Mouse (Mus musculus): ENCODE results near the gene Cpsf2. TPM values are rescaled to one million over a fixed set of nuclear protein-coding genes. Genes with fewer than 3 reads are reported as not detected.
"Not testable (repeated sequence)": the region's sequence is repeated elsewhere in the genome, so short reads cannot be mapped to it uniquely, and the experiment has no call there.

Gene Cpsf2
- total and polyA plus RNA-seq, 2 experiments from 2014 or later = 19.7 to 26.9 TPM

DNA sequence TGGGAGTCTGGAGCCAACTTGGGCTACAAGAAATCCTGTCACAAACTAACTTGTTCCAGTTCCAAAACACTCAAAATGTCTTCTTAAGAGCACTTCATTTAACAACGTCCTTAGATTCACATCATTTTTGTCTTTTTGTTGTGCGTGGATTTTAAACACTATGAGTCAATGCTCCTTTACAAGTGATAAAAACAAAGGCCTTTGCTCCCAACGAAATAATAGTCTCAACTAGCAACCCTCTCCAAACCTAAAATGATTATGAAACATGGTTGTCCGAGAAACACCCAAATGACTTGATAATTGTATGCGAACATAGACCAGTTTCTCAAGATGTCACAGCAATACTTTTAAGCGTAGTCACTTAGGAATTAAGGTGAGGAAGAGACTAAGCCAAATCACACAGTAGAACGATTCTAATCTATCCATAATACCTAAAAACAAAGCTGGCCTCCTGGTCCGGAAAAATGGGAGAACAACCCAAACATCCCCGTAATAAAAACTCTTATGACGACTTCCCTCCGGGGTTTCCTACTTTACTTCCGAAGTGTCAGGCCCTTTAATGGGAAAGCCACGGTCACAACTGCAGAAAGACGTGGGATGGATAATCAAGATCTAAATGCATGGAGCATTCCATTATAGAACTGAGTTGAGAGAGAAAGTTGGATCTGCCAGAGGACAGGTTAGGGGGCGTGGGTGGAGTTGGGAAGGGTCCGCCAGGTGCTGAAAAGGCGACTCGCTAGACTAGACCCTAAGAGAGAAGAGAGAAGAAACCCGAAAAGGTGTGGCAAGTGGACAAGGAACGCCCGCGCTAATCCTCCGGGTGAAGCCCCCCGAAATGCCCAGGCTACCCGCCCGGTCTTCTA is 18.5 kb upstream of the Cpsf2 start:
- DNase-seq (ENCODE audit: low spot score) (no peak), ATAC-seq (no peak)
- Histone ChIP-seq H3K9ac (replicated peaks; ENCODE audit: low read length) (peak overlapping the region; percentile 83), H3K4me1 (ENCODE audit: insufficient read depth, low read length) (0 out of 2 replicates have a peak, but pooled peaks cover 3% of the 10 kb centered on the region), H3K4me3 (ENCODE audit: low read length) (peak overlapping the region; percentile 95), H3K27me3 (ENCODE audit: insufficient read depth, low read length) (no peaks in the 10 kb centered on the region), H3K4me2 (ENCODE audit: low read depth, low read length) (peak overlapping the region; percentile 72), H3K27ac (peak overlapping the region; percentile 72), H3K36me3 (ENCODE audit: insufficient read depth, low read length) (no peaks in the 10 kb centered on the region), H3K9me3 (ENCODE audit: low read length) (no peaks in the 10 kb centered on the region)
- WGBS = 11% methylated on average over 25 of the region's 26 CpGs
- no peak for TF ChIP-seq CTCF (IDR thresholded peaks at IDR 0.05; ENCODE audit: low read depth)

DNA sequence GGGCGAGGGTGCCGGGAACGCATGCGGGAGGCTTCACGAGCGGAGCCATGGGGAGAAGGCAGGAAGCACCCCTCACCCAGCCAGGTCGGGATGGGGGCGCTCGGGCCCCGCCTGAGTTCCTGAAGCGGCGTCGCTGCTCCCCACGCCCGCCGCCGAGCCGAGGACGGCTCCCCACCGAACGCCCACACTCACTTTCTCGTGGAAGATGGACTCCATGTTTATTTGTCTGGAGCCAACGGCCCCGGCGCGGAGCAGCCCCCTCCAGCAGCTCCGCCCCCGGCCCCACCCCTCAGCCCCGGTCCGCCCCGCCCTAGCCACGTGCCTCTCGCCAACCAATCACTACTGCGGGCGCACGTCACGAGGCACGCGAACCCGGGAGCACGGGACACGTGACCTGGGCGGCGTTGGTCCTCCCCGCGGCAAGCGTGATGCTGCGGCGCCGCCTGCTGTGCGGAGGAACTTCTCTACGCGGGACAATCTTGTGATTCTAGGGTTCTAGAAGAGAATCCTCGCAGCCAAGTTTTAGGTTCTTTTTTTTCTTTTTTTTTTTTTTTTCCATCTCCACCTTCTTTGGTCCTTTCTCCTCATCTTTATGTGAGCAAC is 17.7 kb upstream of the Cpsf2 start, which contains the start of gene Atxn3:
TSS of gene Atxn3 (minus strand) at position 305 of the 603 bp plus-strand sequence.
- H3K36me3 ChIP-seq (ENCODE audit: insufficient read depth, low read length) = no peaks in the 10 kb centered on the region
- no peaks in the 10 kb centered on the region for H3K9me3 ChIP-seq (ENCODE audit: low read length)
- 0 out of 2 replicates have a peak, but pooled peaks cover 3% of the 10 kb centered on the region for H3K4me1 ChIP-seq (ENCODE audit: insufficient read depth, low read length)
- H3K4me3 ChIP-seq (ENCODE audit: low read length) = peak within 1 kb of the TSS; percentile 95
- peak within 1 kb of the TSS; percentile 72 for H3K27ac ChIP-seq
- peak within 1 kb of the TSS; percentile 72 for H3K4me2 ChIP-seq (ENCODE audit: low read depth, low read length)
- H3K27me3 ChIP-seq (ENCODE audit: insufficient read depth, low read length) = no peaks in the 10 kb centered on the region
- ATAC-seq (peak; percentile 100), DNase-seq (ENCODE audit: low spot score) (peak; percentile 98)
- peak; percentile 64 for TF ChIP-seq CTCF (IDR thresholded peaks at IDR 0.05; ENCODE audit: low read depth)
- H3K9ac ChIP-seq (replicated peaks; ENCODE audit: low read length) = peak within 1 kb of the TSS; percentile 83
- under 1% methylated on average over 53 of the region's 54 CpGs for WGBS

DNA sequence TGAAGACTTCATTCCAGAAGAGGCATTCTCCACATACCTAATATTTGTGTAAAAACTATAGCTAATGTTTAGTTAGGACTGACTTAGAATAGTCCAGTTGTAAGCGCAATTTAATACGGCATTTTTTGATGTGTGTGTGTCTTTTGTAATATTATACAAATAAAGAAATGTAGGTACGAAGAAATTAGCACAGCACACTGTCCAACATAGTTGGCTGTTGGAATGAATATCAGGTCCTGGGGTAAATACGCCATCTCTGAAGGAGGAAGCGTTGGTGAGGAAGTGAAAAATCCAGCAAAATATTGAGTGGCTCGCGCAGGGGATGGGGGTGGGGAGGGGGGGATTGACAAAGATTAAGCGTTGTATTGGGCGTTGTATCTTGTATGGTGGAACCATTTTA is 17.2 kb upstream of the Cpsf2 start:
- H3K27ac ChIP-seq = no peak overlapping the region
- peak overlapping the region; percentile 46 for H3K4me2 ChIP-seq (ENCODE audit: low read depth, low read length)
- H3K4me3 ChIP-seq (ENCODE audit: low read length) = peak overlapping the region; percentile 95
- no peaks in the 10 kb centered on the region for H3K27me3 ChIP-seq (ENCODE audit: insufficient read depth, low read length)
- 57% methylated on average over 9 of the region's 9 CpGs for WGBS
- no peak for DNase-seq (ENCODE audit: low spot score)
- no peak overlapping the region for H3K9ac ChIP-seq (replicated peaks; ENCODE audit: low read length)
- no peaks in the 10 kb centered on the region for H3K36me3 ChIP-seq (ENCODE audit: insufficient read depth, low read length)
- no peaks in the 10 kb centered on the region for H3K9me3 ChIP-seq (ENCODE audit: low read length)
- 0 out of 2 replicates have a peak, but pooled peaks cover 3% of the 10 kb centered on the region for H3K4me1 ChIP-seq (ENCODE audit: insufficient read depth, low read length)
- TF ChIP-seq CTCF (IDR thresholded peaks at IDR 0.05; ENCODE audit: low read depth) = no peak
- no peak for ATAC-seq

DNA sequence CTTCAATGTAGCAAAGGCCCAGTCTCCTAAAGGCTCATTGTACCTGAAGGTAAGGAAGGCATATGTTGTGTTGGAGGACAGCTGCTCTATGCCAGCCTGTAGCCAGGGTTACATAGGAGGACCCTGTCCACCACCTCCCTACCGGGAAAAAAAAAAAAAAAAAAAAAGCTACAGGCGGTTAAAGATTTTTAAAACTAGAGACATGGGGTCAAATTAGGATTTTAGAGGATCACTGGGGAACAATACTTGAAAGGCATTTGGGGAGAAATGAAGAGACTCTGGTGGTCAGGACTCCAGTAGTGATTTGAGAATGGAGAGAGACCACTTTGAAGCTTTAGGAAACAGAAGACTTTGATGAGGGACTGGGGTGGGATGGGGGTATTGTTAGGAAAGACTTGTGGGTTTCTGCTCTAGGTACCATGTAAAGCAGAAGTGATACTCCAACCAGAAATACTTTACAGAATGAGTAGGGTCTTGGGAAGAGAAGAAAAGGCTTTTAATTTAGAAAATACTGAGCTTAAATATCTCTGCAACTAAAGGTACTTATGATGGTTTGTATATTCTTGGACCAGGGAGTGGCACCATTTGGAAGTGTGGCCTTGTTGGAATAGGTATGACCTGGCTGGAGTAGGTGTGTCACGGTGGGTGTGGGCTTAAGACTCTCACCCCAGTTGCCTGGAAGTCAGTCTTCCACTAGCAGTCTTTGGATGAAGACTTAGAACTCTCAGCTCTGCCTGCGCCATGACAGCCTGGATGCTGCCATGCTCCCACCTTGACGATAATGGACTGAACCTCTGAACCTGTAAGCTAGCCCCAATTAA is 16.6 kb upstream of the Cpsf2 start:
- not testable (repeated sequence) for H3K4me1 ChIP-seq (ENCODE audit: insufficient read depth, low read length); DNase-seq (ENCODE audit: low spot score); H3K9me3 ChIP-seq (ENCODE audit: low read length); H3K27me3 ChIP-seq (ENCODE audit: insufficient read depth, low read length); ATAC-seq; H3K27ac ChIP-seq; H3K36me3 ChIP-seq (ENCODE audit: insufficient read depth, low read length); H3K4me3 ChIP-seq (ENCODE audit: low read length); H3K9ac ChIP-seq (replicated peaks; ENCODE audit: low read length)
- H3K4me2 ChIP-seq (ENCODE audit: low read depth, low read length) = peak overlapping the region; percentile 46; the same call in 1 of the 2 replicates
- 88% methylated on average over 5 of the region's 5 CpGs for WGBS

DNA sequence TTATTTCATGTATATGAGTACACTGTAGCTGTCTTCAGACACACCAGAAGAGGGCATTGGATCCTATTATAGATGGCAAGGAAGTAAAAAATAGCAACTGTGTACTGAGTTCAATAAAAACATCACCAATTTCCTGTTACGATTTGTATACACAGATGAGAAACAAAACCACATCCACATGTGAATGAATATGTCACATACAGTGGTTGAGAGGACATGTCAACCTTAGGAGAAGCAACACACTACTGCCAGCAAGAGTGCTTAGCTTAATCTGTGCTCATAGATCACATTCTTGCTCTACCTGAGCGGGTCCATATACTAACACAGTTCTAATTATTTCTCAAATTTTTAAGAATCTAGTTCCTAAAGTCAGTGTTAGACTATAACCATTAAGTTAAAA is 4.5 kb upstream of the Cpsf2 start:
- WGBS = 96% methylated on average over 2 of the region's 2 CpGs
- no peak for ATAC-seq

DNA sequence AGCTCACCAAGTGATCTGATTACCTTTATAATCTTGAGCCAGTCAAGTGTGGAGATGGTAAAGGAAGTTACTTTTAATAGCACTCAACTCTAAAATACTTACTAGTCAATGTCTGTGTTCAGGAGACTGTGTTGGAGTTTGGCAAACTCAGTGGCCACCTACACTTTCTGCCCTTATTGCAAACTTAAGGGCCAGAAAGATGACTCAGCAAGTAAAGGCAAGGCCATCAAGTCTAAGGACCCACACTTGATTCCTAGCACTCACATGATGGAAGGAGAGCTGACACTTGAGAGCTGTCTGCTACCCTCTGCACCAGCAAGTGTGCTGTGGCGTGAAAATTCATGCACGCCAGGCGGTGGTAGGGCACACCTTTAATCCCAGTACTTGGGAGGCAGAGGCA is 3.6 kb upstream of the Cpsf2 start:
- WGBS = 95% methylated on average over 3 of the region's 3 CpGs

More for the DNA sequence above, 4.5 kb upstream of the Cpsf2 start:
- no peak overlapping the region for H3K4me3 ChIP-seq (ENCODE audit: low read length)
- TF ChIP-seq CTCF (IDR thresholded peaks at IDR 0.05; ENCODE audit: low read depth) = no peak
- H3K4me1 ChIP-seq (ENCODE audit: insufficient read depth, low read length) = peaks cover 5% of the 10 kb centered on the region; the same call in 1 of the 2 replicates
- no peak overlapping the region for H3K4me2 ChIP-seq (ENCODE audit: low read depth, low read length)
- no peak for DNase-seq (ENCODE audit: low spot score)
- H3K27ac ChIP-seq = no peak overlapping the region
- H3K9me3 ChIP-seq (ENCODE audit: low read length) = no peaks in the 10 kb centered on the region
- no peak overlapping the region for H3K9ac ChIP-seq (replicated peaks; ENCODE audit: low read length)
- H3K27me3 ChIP-seq (ENCODE audit: insufficient read depth, low read length) = no peaks in the 10 kb centered on the region
- H3K36me3 ChIP-seq (ENCODE audit: insufficient read depth, low read length) = peaks cover 4% of the 10 kb centered on the region; the same call in 1 of the 2 replicates

More for the DNA sequence above, 3.6 kb upstream of the Cpsf2 start:
- DNase-seq (ENCODE audit: low spot score) (no peak), ATAC-seq (no peak)
- Histone ChIP-seq H3K27ac (no peak overlapping the region), H3K27me3 (ENCODE audit: insufficient read depth, low read length) (no peaks in the 10 kb centered on the region), H3K36me3 (ENCODE audit: insufficient read depth, low read length) (peaks cover 4% of the 10 kb centered on the region; the same call in 1 of the 2 replicates), H3K9me3 (ENCODE audit: low read length) (no peaks in the 10 kb centered on the region), H3K4me1 (ENCODE audit: insufficient read depth, low read length) (peaks cover 9% of the 10 kb centered on the region; the same call in 1 of the 2 replicates), H3K4me3 (ENCODE audit: low read length) (no peak overlapping the region), H3K4me2 (ENCODE audit: low read depth, low read length) (no peak overlapping the region), H3K9ac (replicated peaks; ENCODE audit: low read length) (no peak overlapping the region)
- TF ChIP-seq CTCF (IDR thresholded peaks at IDR 0.05; ENCODE audit: low read depth) = no peak

All from hindbrain, postnatal 0 days (tissue).